Mouse (Mus musculus): ENCODE results near the gene Nr5a2.

Gene Nr5a2

DNA sequence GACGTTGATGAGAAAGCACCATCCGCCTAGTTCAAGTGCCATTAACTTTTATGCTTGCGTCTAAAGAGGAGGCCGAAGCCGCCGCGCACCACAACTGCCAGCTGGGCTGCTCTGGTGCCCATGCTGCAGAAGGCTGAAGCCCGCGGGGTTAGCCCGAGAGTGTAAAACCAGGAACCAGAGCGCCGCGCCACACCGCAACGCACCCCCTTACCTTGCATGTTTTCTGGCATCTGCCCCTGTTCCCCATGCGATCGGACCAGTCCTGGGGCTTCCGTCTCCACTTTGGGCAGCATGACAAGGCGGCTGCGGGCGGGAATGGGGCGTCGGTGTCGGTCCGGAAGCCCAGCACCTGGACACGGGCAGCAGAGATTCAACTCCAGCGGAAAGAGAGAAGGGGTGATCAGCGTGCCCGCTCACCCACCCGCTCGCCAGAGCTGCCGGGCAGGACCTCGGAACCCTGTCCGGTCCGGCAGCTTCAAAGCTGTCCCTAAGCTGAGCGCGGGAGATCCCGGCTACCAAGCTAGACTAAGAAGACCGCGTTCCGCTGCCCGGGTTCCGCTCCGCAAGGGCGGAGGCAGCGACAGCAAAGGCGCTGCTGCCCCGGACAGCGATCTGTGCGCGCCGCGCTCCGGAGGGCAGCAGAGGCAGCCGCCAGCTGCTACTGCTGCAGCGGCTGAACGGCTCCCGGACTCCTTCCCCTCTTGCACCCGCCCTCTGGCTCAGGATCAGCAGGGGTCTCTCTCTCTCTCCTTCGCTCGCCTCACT lies 11.6 kb downstream of the Nr5a2 start:
- DNase-seq (ENCODE audit: low spot score), result no peak

DNA sequence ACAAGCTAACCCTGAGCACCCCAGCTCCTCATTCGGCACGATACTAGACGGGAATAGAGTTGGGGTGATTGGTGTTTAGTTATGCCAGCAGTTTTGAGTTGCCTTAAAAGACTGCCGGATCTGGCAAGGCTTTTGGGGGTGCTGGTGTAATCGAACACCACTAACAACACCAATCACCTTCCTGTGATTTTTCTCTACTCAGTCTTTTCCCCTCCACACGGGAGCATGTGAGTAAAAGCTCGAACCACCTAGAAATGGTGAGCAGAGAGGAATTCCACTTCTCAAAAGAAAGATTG lies 12.2 kb downstream of the Nr5a2 start:
- no peak for DNase-seq (ENCODE audit: low spot score)

DNA sequence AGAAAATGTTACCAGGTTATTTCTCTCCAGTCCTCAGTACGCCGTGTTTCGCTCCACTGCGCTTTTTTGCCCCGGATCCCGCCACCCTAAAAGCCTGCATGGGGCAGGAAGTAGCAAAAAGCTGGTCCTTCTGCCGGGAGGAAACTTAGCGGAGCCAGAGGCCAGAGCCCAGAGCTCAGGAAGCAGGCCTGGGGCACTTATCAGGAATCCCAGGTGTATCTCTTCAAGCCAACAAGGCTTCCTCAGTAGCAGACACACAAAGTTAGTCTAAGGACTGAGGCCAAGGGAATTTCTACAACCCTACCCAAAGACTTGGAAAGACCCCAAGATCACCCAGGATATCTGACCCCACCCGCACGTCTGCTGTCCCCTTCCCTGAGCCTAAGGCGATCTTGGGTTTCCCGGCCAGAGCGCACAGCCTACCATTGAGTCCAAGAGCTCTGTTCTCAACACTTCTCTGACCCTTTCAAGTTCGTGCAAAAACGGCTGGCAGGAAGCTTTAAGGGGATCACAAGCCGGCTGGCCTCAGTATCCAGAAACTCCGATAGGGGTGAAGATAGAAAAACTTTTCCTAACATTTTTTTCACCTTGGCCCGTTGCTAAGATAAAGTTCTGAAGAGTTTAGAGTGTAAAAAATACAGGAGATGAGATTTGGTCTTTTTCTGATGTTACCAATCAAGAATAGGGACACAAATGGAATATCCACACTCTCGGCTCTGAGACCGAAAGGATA lies 12.7 kb downstream of the Nr5a2 start:
- DNase-seq (ENCODE audit: low spot score), result no peak

DNA sequence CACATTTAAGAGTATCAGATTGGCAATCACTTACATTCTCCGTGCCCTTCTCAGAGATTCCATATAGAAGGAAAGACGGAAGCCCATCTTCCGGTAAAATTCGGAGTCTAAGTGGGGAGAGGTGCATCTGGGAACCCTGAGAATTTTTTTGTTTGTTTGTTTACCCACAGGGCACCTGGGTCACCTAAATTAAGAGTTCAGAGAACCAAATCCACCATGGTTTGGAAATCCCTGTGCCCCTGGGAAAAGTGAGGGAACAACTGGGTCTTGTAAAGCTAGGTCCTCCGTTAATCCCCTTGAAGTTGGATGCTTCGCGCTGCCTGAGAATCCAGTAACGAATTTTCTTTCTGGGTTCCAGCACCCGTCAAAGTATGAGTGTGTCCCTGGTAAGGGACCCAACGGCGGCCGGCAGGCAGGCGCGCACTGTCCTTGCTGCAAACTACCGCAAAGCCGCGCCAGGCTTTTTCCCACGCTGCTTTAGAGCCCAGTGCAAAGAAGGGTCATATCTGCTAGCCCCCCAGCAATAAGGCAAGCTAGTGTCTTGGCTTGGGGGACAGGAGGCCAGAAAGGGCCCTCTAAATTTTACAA lies 13.3 kb downstream of the Nr5a2 start:
- no peak for DNase-seq (ENCODE audit: low spot score)

DNA sequence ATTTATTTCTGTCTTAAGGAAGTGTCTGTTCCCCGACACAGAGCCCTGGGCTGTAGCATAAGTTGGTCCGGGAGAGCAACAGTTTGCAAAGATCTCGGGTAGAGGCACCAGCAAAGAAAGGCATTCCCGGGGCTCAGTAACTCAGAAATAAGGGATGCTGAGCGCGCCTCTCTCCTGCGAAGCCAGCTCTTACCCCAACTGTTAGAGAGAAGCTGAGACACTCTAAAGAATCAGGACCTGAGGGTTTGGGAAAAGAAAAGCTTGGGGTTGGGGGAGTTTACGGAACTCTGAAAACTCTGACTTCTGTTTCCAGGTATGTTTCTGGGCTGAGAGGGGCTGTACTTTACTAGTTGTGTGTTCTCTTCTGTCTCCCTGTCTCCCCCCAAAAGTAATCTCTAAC lies 13.8 kb downstream of the Nr5a2 start:
- no peak for DNase-seq (ENCODE audit: low spot score)

DNA sequence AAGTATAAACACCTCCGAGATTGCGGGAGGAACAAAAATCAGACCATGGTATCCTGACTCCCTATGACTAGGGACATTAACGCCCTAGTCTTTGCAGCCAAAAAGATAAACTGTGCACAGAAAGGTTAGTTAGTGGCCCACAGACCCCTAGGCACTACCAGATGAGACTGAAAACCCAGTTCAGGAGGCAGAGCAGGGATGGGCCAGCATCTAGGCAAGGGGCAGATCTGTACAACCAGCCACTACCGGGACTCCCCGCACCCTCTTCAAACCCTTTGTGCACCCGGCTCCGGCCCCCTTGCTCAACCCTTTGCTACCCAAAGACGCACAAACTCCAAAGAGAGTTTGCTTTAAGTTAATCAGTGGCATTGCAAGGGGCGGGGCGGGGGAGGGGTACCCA lies 14.4 kb downstream of the Nr5a2 start:
- DNase-seq (ENCODE audit: low spot score), result no peak

DNA sequence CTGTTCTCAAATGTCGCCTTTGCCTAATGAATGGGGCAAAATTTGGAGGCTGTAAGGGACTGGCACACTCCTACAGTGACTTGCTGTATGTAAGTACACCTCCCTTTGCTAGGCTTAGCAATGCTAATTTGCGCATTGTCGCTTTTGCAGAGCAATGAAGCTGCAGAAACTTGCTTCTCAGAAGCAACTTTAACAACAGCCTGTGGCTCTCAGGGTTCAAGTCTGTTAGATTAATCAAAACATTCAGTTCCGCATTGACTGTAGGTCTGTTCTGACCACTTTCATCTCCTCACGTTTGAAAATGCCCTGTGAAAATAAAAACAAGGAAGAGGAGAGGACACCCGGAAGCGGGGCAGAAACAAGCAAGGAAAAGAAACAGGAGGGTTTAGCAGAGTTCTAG lies 14.8 kb downstream of the Nr5a2 start:
- DNase-seq (ENCODE audit: low spot score), result no peak

DNA sequence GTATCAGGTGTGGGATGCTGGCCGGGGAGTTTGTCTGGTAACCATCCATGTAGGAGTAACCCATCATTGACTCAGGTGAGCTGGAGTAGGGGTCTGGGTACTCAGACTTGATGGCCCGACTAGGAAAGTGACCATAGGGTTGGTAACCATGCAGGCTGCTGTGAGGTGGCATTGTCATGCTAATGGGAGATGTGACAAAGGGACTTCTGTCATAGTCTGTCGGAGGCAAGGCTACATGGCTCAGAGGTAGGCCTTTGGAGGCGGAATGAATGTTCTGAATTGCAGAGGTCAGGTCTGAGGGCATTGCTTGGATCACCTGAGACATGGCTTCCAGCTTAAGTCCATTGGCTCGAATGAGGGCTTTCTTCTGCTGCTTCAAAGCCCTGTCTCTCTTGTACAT lies 19.6 kb downstream of the Nr5a2 start:
- no peak for DNase-seq (ENCODE audit: low spot score)

DNA sequence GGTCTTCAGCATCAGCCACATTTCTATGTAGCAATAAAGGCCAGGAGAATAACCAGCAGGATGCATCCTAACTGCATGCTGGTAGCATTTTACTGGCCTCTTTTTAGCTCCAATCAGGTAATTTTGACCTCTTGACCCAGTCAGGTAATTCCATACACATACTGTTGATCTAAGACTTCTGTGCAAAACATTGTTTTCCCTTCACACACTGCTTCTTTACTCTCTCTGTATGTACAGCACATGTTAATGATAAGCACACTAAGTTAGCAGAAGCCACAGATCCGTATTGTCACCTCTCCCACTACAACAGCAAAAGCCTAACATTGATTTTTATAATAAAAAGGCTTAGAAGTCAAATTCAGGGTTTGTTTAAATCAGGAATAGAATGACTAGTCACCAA lies 21.0 kb downstream of the Nr5a2 start:
- DNase-seq (ENCODE audit: low spot score), result no peak

DNA sequence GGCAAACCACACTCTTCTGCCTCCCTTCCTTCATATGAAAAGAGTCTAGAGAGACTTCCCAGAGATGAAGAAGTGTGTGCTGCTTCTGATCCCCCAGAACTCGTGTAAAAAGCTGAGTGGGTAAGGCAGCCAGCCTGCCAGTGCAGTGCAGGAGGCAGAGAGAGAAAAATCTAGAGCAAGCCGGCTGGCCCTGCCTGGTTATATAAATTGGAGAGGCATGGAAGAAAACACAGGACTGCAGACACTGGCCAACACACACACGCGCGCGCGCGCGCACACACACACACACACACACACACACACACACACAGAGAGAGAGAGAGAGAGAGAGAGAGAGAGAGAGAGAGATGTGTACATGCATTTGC lies 24.3 kb downstream of the Nr5a2 start:
- no peak for DNase-seq (ENCODE audit: low spot score)

DNA sequence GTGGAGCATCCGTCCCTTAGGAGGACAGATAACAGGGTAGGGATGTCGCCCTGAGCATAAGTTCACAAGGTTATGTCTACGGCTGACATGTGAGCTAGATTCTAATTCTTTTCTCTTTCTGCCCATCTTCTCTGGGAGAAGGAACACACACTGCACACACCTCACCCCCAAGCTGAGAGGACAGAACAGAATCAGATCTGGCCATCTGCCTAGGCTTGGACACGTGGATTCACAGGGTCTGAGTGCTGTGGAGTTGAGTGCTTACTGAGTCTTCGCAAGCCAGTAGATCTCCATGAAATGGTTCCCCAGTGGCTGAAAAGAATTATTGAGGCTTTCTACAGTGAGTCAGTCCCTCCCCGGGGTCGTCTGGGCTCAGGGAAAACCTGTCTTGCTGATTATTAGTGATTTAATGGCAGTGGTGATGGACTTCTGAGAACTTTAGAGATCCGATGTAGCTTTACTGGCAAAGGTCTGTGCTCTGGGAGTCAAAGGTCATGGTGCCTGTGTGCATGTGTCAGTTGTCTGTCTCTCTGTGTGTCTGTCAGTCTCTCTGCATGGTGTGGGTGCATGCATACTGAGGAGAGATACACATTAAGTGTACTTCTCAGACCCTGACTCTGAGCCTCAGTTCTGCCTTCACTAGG lies 24.8 kb downstream of the Nr5a2 start:
- DNase-seq (ENCODE audit: low spot score), result no peak

DNA sequence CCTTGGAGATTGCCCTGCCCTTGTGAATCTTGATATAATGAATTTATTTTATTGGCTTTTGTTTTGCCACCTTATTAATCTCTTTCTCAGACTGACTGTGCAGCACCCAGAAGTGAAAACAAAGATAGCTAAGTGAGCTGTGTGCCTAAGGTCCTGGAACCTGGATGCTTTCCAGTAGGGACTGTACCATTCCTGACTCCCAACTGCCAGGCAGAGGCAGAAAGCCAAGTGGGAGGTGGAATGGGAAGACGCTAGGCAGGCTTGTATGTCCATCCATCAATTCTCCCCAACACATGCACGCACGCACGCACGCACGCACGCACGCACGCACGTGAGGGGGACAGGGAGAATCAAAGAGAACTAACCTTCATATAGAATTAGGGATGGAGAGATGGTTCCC lies 26.2 kb downstream of the Nr5a2 start:
- DNase-seq (ENCODE audit: low spot score), result no peak

DNA sequence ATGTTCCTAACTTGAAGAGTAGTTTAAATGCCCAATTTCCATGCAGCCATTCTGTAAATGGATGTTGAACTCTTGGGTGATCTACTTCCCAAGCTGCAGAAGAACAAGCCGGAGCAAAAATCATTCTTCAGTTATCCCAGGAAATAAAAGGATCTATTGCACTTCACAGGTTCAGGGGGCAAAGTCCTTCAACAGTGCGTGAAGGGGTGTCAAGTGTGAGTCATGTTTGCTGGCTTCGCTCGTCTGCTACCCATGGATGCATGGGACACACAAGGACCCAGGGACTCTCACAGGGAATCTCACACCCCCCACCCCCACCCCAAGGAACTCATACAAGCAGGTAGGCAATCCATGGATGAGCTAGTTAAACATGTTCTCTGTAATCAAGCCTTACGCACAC lies 29.2 kb downstream of the Nr5a2 start:
- no peak for DNase-seq (ENCODE audit: low spot score)

DNA sequence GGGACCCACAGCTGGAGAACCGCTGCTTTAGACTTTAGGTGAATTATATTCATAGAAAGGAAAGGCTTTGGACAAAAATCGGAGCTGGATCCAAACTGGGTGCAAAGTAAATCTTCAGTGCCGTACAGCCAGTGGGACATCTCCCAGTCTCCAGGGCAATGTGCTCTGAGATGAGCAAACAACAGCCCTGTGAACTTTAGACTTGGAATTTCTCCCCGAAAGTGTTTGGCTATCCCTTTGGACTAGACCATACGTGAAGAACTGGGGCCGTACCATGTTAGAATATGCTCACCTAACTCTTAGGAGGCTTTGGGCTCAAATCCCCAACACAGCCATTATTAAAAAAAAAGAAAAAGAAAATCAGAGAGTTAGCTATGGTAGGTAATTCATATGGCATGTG lies 30.5 kb downstream of the Nr5a2 start:
- no peak for DNase-seq (ENCODE audit: low spot score)

DNA sequence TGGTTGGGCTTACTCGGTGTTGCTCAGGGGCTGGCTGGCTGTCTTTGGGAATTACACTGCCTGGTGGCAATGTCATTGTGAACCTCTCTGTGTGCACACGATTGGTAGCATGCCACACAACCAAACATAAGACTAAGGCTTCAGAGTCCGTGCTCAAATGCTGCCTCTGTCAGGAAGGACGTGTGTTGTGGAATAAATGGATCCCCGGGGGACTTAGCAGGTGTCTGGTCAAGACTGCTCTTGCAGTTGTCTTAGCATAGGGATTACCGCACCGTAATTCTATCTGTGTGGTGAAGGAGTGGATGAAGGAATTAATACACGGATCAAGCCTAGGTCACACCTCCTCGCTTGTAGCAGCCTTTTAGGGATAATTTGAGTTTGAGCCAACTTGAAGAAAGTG lies 32.8 kb downstream of the Nr5a2 start:
- no peak for DNase-seq (ENCODE audit: low spot score)

DNA sequence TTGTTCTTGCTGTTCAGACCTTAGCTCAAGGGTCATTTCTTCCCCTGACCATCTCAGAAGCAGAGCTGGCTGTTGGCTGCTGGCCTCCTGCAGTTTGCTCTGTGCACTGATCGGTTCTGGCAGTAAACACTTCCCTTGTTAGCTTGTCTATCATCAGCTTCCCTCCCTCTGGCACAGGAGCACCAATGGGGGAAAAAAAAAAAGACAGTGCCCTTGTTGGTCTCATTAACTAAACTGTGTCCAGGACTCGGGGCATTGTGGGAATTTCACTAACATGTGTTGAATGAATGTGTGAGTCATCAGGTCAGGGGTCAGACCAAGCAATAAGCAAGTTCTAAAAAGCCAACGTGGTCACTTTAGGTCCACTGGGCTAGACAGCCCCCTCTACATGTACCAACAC lies 34.2 kb downstream of the Nr5a2 start:
- DNase-seq (ENCODE audit: low spot score), result no peak

DNA sequence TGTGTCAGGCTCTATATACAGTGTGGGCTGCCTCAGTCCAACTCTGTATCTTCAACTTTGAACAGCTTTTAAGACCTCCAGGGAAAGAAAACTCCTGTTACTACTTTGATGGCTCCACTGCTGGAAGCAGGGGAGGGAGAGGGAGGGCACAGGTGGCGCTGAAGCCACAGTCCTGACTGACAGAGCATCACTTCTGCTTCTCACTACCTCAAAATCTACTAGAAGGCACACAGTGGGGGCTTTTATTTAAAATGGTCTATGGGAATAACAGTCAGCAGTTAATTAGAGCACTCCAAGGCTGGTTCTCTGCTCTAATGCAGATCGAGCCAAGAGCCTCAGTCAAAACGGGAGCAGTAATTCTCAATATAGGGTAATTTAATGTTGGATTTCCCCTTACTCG lies 40.2 kb downstream of the Nr5a2 start:
- no peak for DNase-seq (ENCODE audit: low spot score)

DNA sequence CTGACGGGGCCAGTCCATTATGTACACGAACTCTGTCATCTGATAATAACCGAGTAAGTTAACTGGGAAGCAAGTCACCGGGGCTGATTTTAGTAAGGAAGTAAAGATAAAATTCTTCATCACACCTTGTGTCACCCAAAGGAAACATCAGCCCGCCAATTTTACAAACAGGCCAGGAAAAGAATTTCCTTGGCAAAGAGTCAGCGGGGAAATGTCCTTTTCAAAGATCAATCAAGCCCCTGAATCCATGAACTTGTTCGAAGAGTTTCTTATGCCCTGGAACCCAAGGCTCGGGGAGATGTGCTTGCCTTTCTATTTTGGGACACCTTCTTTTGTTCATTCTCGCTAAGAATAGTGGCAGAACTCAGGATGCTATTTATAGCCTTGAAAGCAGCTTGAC lies 41.5 kb downstream of the Nr5a2 start:
- no peak for DNase-seq (ENCODE audit: low spot score)

DNA sequence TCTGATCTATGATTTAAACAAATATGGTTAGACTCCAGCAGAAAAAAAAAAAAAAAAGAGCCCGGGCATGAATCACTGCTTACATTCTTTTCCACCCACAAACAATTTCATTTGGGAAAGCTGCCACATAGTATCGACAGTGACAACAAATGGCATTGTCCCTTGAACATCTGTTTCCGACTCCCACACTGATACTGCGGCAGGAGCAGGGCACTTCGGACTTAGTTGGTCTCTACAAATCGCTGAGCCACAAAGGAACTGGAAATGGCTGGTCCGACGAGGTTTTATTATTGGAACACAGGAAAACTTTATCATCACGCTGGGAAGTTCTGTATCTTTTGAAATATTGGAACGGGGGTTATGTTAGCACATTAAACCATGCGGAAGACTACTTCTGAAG lies 44.8 kb downstream of the Nr5a2 start:
- DNase-seq (ENCODE audit: low spot score), result peak; percentile 15

DNA sequence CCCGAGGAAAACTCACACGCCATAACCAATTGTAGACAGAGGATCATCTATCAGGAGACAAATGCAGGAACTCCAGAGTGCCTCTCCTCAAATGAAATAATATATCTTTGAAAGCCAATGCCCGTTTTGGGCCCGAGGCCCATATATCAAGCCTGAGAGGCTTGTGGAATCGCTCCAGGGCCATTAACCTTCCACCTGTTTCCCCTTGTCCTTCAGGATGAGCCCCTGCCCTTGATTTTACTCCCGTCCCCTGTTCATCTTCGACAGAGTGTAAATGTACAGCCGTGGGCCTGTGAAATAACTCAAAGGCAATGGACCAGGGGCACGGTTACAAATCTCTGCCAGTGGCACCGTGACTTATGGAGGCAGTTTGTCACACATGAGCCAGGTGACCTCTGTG lies 48.3 kb downstream of the Nr5a2 start:
- no peak for DNase-seq (ENCODE audit: low spot score)

DNA sequence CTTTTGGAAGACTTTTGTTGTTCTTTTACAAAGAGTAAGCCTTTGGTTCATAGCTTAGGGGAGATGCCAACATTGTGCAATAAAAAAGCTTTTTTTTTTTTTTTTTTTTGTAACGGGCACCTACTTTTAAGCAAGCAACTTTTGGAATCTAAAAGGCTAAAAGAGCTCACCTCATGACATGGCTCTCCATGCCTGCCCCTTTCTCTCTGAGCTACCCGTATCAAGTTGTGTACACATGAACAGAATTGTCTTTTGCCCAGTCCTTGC lies 48.7 kb downstream of the Nr5a2 start:
- no peak for DNase-seq (ENCODE audit: low spot score)

DNA sequence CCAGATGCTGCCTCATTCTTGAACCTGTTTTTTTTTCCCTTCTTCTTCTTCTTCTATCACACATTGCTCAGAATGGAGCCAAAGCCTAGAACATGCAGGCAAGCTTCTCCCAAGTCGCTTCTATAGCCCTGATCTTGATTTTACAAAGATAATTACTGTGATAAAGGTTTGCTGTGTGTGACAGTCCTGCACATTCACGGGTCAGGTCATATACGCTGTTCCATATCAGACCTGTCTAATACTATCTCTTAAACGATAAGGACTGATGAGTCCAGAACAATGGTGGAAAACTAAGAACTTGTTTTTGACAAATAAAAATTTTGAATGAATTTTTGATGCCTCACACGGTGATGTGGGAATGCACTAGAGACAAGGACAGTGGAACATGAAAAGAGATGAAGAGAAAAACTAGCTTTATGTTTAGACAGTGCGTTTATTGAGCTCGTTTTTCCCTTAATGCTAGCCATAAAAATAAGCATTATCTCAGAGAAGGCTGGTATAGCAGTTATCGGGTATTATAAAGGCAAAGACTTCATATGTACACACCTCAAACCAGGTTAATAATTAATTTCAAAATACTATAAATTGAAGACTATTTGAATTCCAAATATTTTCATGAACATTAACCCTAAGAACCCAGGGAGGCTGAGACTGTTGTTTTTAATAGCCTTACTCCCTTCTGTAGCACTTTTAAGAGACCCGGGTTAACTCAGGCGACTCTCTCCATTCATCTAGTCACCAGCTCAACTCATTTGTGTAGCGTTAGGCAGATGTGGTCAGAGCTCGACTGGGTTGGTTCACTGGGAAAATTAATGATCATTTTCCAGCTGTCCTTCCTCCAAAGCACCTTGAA lies 49.3 kb downstream of the Nr5a2 start:
- DNase-seq (ENCODE audit: low spot score), result no peak

DNA sequence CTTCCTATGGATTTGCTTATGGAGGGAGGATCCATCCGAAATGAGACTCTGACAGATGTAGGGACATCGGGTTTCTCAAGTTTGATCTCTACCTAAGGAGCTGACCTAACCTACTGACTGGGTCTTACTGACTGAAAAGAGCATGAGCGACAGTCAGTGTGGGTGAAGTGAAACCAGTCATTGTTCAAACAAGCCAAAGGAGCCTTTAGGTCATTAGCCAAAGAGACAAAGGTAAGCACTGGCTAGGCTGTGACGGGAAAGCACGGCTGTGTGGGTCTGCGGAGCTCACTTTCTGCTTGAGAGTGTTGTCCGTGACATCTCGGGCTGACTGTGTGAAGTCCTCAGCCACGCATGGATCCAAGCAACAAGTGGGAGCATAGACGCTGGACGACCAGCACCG lies 50.1 kb downstream of the Nr5a2 start:
- no peak for DNase-seq (ENCODE audit: low spot score)

Data from layer of hippocampus, adult 11-12 months (tissue).